Mouse (Mus musculus) kidney, embryonic 16.5 days (tissue): ENCODE measurements around the gene Immp1l. TPM values are rescaled to one million over a fixed set of nuclear protein-coding genes. Genes with fewer than 3 reads are reported as not detected.

Experiments used
- ATAC-seq: fragments of 200-750 bp; cut with Nextera tagmentation; 2 replicates; pipeline ENCODE4 v1.8.0; 2017; ENCODE audit warnings: moderate TSS enrichment; ENCODE audit not compliant: low FRiP score, low TSS enrichment
- H3K27ac ChIP-seq: fragments of 300-500 bp; sonication (generic); 2 replicates; pipeline ENCODE4 v1.5.1; 2014; ENCODE audit warnings: low read length
- H3K27me3 ChIP-seq: fragments of 300-500 bp; sonication (generic); 2 replicates; pipeline ENCODE4 v1.6.1; 2014; ENCODE audit warnings: low read length, control low read depth, mixed read lengths; ENCODE audit not compliant: insufficient read depth
- H3K36me3 ChIP-seq: fragments of 300-500 bp; sonication (generic); 2 replicates; pipeline ENCODE4 v1.6.1; 2014; ENCODE audit warnings: low read length, control low read depth, mixed read lengths; ENCODE audit not compliant: insufficient read depth
- H3K4me1 ChIP-seq: fragments of 300-500 bp; sonication (generic); 2 replicates; pipeline ENCODE4 v1.6.1; 2014; ENCODE audit warnings: low read length, control low read depth, mixed read lengths; ENCODE audit not compliant: insufficient read depth
- H3K4me2 ChIP-seq: fragments of 300-500 bp; sonication (generic); replicated peaks from 2 replicates; pipeline ENCODE4 v1.6.1; 2014; ENCODE audit warnings: low read depth, low read length
- H3K4me3 ChIP-seq: fragments of 300-500 bp; sonication (generic); 2 replicates; pipeline ENCODE4 v1.5.1; 2014; ENCODE audit warnings: mild to moderate bottlenecking, low read length
- H3K9ac ChIP-seq: fragments of 300-500 bp; sonication (generic); replicated peaks from 2 replicates; pipeline ENCODE4 v1.6.1; 2014; ENCODE audit warnings: low read length
- H3K9me3 ChIP-seq: fragments of 300-500 bp; sonication (generic); 2 replicates; pipeline ENCODE4 v1.6.1; 2016; ENCODE audit warnings: low read length, control low read depth
- WGBS: fragments of 180-500 bp; shearing (Covaris S2); extraction: QIAGEN DNeasy Blood & Tissue Kit; methylation state at CpG from one replicate; pipeline ENCODE4 v1.1.7; 2014; 5-methylcytosine and 5-hydroxymethylcytosine counted together
- polyA plus RNA-seq: library from polyadenylated mRNA; unstranded; fragments of >200 nt; fragmentation: Nextera tagmentation; extraction: Ambion mirVana; gene quantifications from 2 replicates; pipeline ENCODE4 v1.2.1, GENCODE M21; 2015

The Immp1l gene
- polyA plus RNA-seq, 1 experiment from 2014 or later = 119 TPM

DNA sequence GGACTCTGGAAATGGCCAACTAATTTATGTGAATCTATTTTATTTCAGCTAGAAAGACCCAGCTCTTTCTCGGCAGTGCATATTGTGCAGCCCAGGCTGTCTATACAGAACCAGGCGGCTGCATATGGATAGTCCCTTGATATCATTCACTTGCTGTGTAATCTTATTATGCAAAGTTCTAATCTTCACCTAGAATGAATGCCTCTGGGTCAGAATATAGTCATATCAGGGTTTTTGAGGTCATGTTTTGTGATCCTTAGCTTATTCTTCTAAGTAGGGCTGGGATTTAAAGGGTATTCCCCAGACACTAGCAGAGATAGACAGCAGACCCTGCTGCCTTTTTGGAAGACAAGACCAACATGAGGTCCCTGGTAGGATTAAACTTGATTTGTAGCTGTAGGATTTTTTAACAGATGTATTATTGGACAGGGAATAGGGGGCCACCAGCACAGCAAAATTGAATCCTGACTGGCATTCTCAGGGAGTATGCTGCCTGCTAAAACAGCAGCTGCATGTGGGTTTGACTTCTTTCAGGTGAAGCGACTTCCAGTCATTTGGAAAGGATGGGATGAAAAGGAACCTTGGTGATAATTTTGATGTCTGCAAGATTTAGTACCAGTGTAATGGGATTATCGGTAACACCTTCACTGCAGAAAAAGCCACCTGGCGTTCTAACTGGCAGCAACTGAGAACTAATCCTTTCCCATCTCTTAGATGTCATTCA, 13.3 kb downstream of the Immp1l start:
- Histone ChIP-seq H3K4me1 (no peaks in the 10 kb centered on the region), H3K27ac (no peak overlapping the region), H3K9me3 (no peaks in the 10 kb centered on the region), H3K27me3 (no peaks in the 10 kb centered on the region), H3K9ac (no peak overlapping the region), H3K4me2 (no peak overlapping the region), H3K36me3 (no peaks in the 10 kb centered on the region), H3K4me3 (no peak overlapping the region)
- no peak for ATAC-seq
- 83% methylated on average over 5 of the region's 5 CpGs for WGBS

DNA sequence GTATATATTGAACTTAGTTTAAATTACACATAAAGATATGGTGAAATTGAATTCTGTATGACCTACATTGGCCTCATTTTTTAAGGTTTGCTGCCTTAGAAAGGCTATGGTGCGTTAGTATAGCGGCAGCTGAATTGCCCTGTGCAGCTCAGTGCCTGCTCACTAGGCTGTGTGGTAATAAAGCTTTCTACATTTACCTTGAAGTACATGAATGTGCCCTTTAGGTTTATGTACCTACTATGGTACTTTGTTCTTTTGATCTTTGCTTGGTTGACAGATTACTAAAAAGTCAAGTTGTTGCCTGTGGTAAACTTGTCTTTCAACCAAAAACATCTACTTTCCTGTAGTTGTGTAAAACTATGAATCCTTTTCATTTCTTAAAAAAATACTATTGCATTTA, 45.7 kb downstream of the Immp1l start:
- ATAC-seq = no peak
- H3K36me3 ChIP-seq = peaks cover 5% of the 10 kb centered on the region; the same call in 1 of the 2 replicates
- no peaks in the 10 kb centered on the region for H3K27me3 ChIP-seq
- H3K27ac ChIP-seq = no peak overlapping the region
- H3K9ac ChIP-seq = no peak overlapping the region
- no peaks in the 10 kb centered on the region for H3K9me3 ChIP-seq
- WGBS = 97% methylated on average over 2 of the region's 2 CpGs
- H3K4me2 ChIP-seq = no peak overlapping the region
- no peaks in the 10 kb centered on the region for H3K4me1 ChIP-seq
- no peak overlapping the region for H3K4me3 ChIP-seq

GRCm38 (mm10) chr2:105951350-105951940, 47.0 kb downstream of the Immp1l start:
- H3K36me3 ChIP-seq = peaks cover 5% of the 10 kb centered on the region; the same call in 1 of the 2 replicates
- 86% methylated on average over 1 of the region's 1 CpGs for WGBS
- H3K27ac ChIP-seq = no peak overlapping the region
- no peaks in the 10 kb centered on the region for H3K27me3 ChIP-seq
- no peaks in the 10 kb centered on the region for H3K9me3 ChIP-seq
- no peak overlapping the region for H3K4me2 ChIP-seq
- H3K4me1 ChIP-seq = no peaks in the 10 kb centered on the region
- H3K4me3 ChIP-seq = no peak overlapping the region
- no peak for ATAC-seq
- no peak overlapping the region for H3K9ac ChIP-seq

- 85% methylated on average over 4 of the region's 4 CpGs for WGBS
- H3K36me3 ChIP-seq = peaks cover 5% of the 10 kb centered on the region; the same call in 1 of the 2 replicates
- ATAC-seq = no peak
Observed at GRCm38 (mm10) chr2:105953862-105954261, 49.4 kb downstream of the Immp1l start.

DNA sequence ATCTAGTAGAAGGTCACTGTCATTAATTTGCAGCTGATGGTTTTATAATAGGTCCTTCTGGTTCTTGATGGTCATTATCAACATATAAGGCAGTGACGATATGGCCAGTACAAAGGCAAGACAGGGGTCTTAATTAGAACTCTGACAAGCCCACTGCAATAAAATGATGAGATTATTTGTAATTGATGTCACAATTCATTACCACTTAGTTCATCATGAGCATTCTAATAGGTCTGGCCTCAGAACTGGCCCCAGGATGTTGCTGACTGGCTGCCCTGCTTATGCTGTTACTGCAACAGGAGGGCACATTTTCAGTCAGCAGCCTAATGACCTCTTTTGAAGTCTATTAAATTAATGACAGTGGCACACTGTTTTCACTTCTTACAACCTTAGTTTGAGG, 59.0 kb downstream of the Immp1l start:
- ATAC-seq = no peak
- Histone ChIP-seq H3K4me2 (no peak overlapping the region), H3K4me3 (no peak overlapping the region), H3K9ac (no peak overlapping the region), H3K36me3 (peaks cover 22% of the 10 kb centered on the region; the same call in 1 of the 2 replicates), H3K27me3 (no peaks in the 10 kb centered on the region), H3K9me3 (no peaks in the 10 kb centered on the region), H3K4me1 (no peaks in the 10 kb centered on the region), H3K27ac (no peak overlapping the region)
- WGBS = 89% methylated on average over 1 of the region's 1 CpGs

More at GRCm38 (mm10) chr2:105953862-105954261, 49.4 kb downstream of the Immp1l start:
- Histone ChIP-seq H3K4me1 (no peaks in the 10 kb centered on the region), H3K27ac (no peak overlapping the region), H3K4me2 (no peak overlapping the region), H3K27me3 (no peaks in the 10 kb centered on the region), H3K9me3 (no peaks in the 10 kb centered on the region), H3K4me3 (no peak overlapping the region), H3K9ac (no peak overlapping the region)

GRCm38 (mm10) chr2:105973941-105974340, 69.5 kb downstream of the Immp1l start:
- ATAC-seq = no peak
- Histone ChIP-seq H3K4me1 (no peaks in the 10 kb centered on the region), H3K27me3 (no peaks in the 10 kb centered on the region), H3K27ac (no peak overlapping the region), H3K4me2 (no peak overlapping the region), H3K9me3 (no peaks in the 10 kb centered on the region), H3K4me3 (no peak overlapping the region), H3K9ac (no peak overlapping the region), H3K36me3 (peaks cover 8% of the 10 kb centered on the region; the same call in 1 of the 2 replicates)
- 16% methylated on average over 2 of the region's 2 CpGs for WGBS

GRCm38 (mm10) chr2:105978065-105978464, 73.6 kb downstream of the Immp1l start:
- H3K36me3 ChIP-seq = no peaks in the 10 kb centered on the region

GRCm38 (mm10) chr2:105985206-105985605, 80.8 kb downstream of the Immp1l start:
- Histone ChIP-seq H3K27me3 (no peaks in the 10 kb centered on the region), H3K9ac (no peak overlapping the region), H3K4me1 (no peaks in the 10 kb centered on the region), H3K9me3 (no peaks in the 10 kb centered on the region), H3K36me3 (no peaks in the 10 kb centered on the region), H3K4me2 (no peak overlapping the region), H3K27ac (no peak overlapping the region), H3K4me3 (no peak overlapping the region)
- 87% methylated on average over 7 of the region's 7 CpGs for whole genome bisulfite sequencing
- ATAC-seq = no peak

More at GRCm38 (mm10) chr2:105978065-105978464, 73.6 kb downstream of the Immp1l start:
- H3K27ac ChIP-seq = no peak overlapping the region
- no peak overlapping the region for H3K4me3 ChIP-seq
- no peaks in the 10 kb centered on the region for H3K4me1 ChIP-seq
- 95% methylated on average over 2 of the region's 2 CpGs for WGBS
- H3K9ac ChIP-seq = no peak overlapping the region
- no peaks in the 10 kb centered on the region for H3K9me3 ChIP-seq
- no peaks in the 10 kb centered on the region for H3K27me3 ChIP-seq
- no peak overlapping the region for H3K4me2 ChIP-seq
- no peak for ATAC-seq

- no peak for ATAC-seq
- Histone ChIP-seq H3K9me3 (no peaks in the 10 kb centered on the region), H3K36me3 (no peaks in the 10 kb centered on the region), H3K4me3 (no peak overlapping the region), H3K27me3 (no peaks in the 10 kb centered on the region), H3K9ac (no peak overlapping the region), H3K4me2 (no peak overlapping the region), H3K27ac (no peak overlapping the region), H3K4me1 (no peaks in the 10 kb centered on the region)
- 38% methylated on average over 1 of the region's 1 CpGs for WGBS
Observed at GRCm38 (mm10) chr2:105987131-105987530, 82.7 kb downstream of the Immp1l start.

DNA sequence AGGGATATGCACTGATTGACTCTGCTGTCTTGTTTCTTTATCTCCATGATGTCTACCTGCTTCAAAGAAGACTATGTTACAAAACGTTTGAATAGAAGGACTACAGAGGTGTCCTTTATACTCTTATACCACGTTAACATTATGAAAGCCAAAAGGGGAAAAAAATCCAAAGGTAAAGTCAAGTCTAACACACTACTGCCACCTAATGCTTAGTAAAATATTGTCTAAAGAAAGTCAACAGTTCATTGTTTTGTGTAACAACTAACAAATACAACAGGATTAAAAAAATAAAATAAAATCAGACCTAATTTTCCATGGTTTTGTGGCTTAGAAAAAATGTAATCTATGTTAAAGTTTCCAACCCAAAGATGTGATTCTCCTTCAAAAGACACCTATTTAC, 83.6 kb downstream of the Immp1l start:
- no peak for ATAC-seq
- H3K4me1 ChIP-seq = no peaks in the 10 kb centered on the region
- no peaks in the 10 kb centered on the region for H3K36me3 ChIP-seq
- WGBS = 34% methylated on average over 2 of the region's 2 CpGs
- H3K27me3 ChIP-seq = no peaks in the 10 kb centered on the region
- H3K27ac ChIP-seq = no peak overlapping the region
- no peak overlapping the region for H3K9ac ChIP-seq
- H3K9me3 ChIP-seq = no peaks in the 10 kb centered on the region
- no peak overlapping the region for H3K4me2 ChIP-seq
- H3K4me3 ChIP-seq = no peak overlapping the region
